Comparison of ENCODE assay signal across 28 mouse cellular contexts in genomic region chr6:48896956-48897355, GRCm38 (mm10). TPM values are rescaled to one million over a fixed set of nuclear protein-coding genes. Genes with fewer than 3 reads are reported as not detected.
"Had no signal": no experiment of that assay in that cellular context is flagged by ENCODE, and none has a peak within 500 bp of the region (broad histone marks: within the 10 kb centered on the region; RNA-seq: fewer than 3 reads in every experiment).

No protein-coding gene starts in this region.

- H3K4me2 ChIP-seq: limb, embryonic 12.5 days; limb, embryonic 15.5 days; liver, embryonic 11.5 days; lung, embryonic 14.5 days; midbrain, embryonic 13.5 days; neural tube, embryonic 13.5 days had no signal

- H3K36me3 ChIP-seq: limb, embryonic 12.5 days; limb, embryonic 15.5 days; midbrain, embryonic 13.5 days; neural tube, embryonic 13.5 days had no signal

- H3K4me3 ChIP-seq: layer of hippocampus, adult 2 months; limb, embryonic 12.5 days; limb, embryonic 15.5 days; midbrain, embryonic 13.5 days; myocyte; neural tube, embryonic 13.5 days had no signal

- H3K9me3 ChIP-seq: limb, embryonic 15.5 days; neural tube, embryonic 13.5 days had no signal

- DNase-seq: kidney, postnatal 14 days; layer of hippocampus, adult 9-11 months; liver, postnatal 0 days; lung, embryonic 14.5 days; retina, postnatal 1 day; right cerebral cortex, postnatal 25 days; thymus, postnatal 25 days had no signal

- ATAC-seq: liver, postnatal 0 days; lung, postnatal 0 days; midbrain, embryonic 13.5 days; midbrain, embryonic 16.5 days had no signal

- H3K27ac ChIP-seq: layer of hippocampus, adult 2 months; limb, embryonic 12.5 days; limb, embryonic 15.5 days; liver, embryonic 14.5 days; macrophage; midbrain, embryonic 13.5 days; neural tube, embryonic 13.5 days had no signal

- H3K9ac ChIP-seq: limb, embryonic 12.5 days; limb, embryonic 15.5 days; liver, embryonic 14.5 days; liver, postnatal 0 days; lung, embryonic 14.5 days; midbrain, embryonic 13.5 days; neural tube, embryonic 13.5 days had no signal

- H3K4me1 ChIP-seq: limb, embryonic 12.5 days; limb, embryonic 15.5 days; midbrain, embryonic 13.5 days; neural tube, embryonic 13.5 days had no signal

- H3K27me3 ChIP-seq: limb, embryonic 12.5 days; limb, embryonic 15.5 days; midbrain, embryonic 13.5 days; neural tube, embryonic 13.5 days had no signal

RNA-seq across cellular contexts. Expression of gene Aoc1, which starts 24.3 kb away (rescaled TPM):
- total RNA-seq: layer of hippocampus, adult 2 months; layer of hippocampus, postnatal 25 days; left cerebral cortex, adult 18-20 months; left cerebral cortex, postnatal 36 days; megakaryocyte, adult 5-6 weeks; monocyte, adult 5-6 weeks; neutrophil, adult 5-6 weeks had no signal
- polyA plus RNA-seq: limb, embryonic 12.5 days; limb, embryonic 15.5 days; liver, embryonic 11.5 days; liver, embryonic 14.5 days; lung, embryonic 14.5 days; macrophage; midbrain, embryonic 13.5 days; midbrain, embryonic 16.5 days; myocyte; neural tube, embryonic 13.5 days had no signal

RNA-seq across cellular contexts. Expression of gene 1600015I10Rik, which starts 32.7 kb away (rescaled TPM):
- total RNA-seq: layer of hippocampus, adult 2 months; layer of hippocampus, postnatal 25 days; left cerebral cortex, adult 18-20 months; left cerebral cortex, postnatal 36 days; megakaryocyte, adult 5-6 weeks; monocyte, adult 5-6 weeks; neutrophil, adult 5-6 weeks had no signal
- polyA plus RNA-seq: intestine, embryonic 14.5 days; limb, embryonic 12.5 days; liver, embryonic 11.5 days; liver, embryonic 14.5 days; liver, postnatal 0 days; lung, embryonic 14.5 days; lung, postnatal 0 days; macrophage; midbrain, embryonic 13.5 days; midbrain, embryonic 16.5 days; myocyte; neural tube, embryonic 13.5 days; spleen, adult 2 months; stomach, embryonic 16.5 days; testis, adult 2 months had no signal
